Mouse (Mus musculus): ENCODE measurements around the gene Gss. TPM values are rescaled to one million over a fixed set of nuclear protein-coding genes. Genes with fewer than 3 reads are reported as not detected.

Gss gene
- total RNA-seq, 2 experiments from 2014 or later: 41.4 to 67.5 TPM

GRCm38 (mm10) chr2:155518531-155519270 is 73.9 kb downstream of the Gss start:
- DNase-seq (ENCODE audit: low spot score in 2 of 2): no peak

- DNase-seq (ENCODE audit: low spot score in 2 of 2): peak; percentile 97
Measured at GRCm38 (mm10) chr2:155517455-155518423, 74.9 kb downstream of the Gss start, which contains the start of the genes Acss2 and Ggt7. TSS of gene Acss2 (plus strand) at chr2:155517948. TSS of gene Ggt7 (minus strand) at chr2:155518237.

DNA sequence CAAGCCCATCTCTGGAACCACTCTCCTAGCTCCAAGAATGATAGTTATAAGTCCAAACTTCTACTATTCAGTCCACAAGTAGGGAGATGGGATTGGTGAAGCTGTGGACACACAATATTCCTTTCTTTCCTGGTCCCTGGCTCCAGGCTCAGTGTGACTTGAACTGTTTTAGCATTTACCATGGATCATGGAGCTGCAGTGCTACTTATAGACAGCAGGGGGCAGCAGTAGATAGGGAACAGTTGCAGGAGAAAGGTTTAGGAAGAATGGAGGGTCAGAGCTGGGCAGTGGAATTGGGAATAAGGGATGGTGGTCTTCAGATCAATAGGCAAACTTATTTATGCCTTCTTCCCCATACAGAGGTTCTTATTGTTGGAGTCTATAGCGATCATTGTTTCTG is 76.7 kb downstream of the Gss start:
- DNase-seq (ENCODE audit: low spot score in 2 of 2): peak; percentile 60 to 64

DNA sequence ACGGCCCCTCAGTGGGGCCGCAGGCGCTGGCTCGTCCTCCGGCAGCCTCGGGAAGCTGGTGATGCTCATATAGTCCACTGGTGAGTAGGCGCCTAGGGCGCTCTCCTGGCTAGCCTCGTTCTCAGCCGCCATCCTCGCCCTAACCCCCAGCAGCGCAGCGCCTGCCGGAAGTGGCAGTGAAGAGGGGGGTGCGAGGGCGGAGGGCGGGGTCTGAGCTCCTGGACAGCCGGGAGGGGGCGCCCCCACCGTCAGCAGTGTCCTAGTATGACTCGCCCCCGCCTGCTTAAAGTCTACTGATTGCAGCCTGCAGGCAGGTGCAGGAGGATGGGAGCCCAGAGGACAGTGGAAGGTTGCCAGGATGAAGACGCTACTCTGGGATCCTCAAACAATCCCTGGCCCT is 77.9 kb downstream of the Gss start:
- DNase-seq (ENCODE audit: low spot score in 2 of 2): peak; percentile 54 to 68

GRCm38 (mm10) chr2:155513543-155513942 is 79.1 kb downstream of the Gss start:
- DNase-seq (ENCODE audit: low spot score in 2 of 2): no peak

Small RNAs within 50 kb of the gene (microRNA-seq; reads per million reads assigned to microRNA genes)
- gene Mir499 (ENCODE audit: borderline number of aligned reads in 2 of 2): 18.4 to 199 reads per million in 2 experiments

Other genes starting within 250 kb of the Gss start
- 10 to 100 TPM; 29.9 to 33.4 TPM for gene Pigu, start 235.4 kb downstream of the Gss start, total RNA-seq (2021)
- gene Trp53inp2, start 211.8 kb downstream of the Gss start, total RNA-seq (2021): 100 to 1,000 TPM; 293 to 384 TPM
- gene Ncoa6, start 118.9 kb downstream of the Gss start, total RNA-seq (2021): 10 to 100 TPM; 33.3 to 39.4 TPM
- gene Acss2, start 74.9 kb downstream of the Gss start, total RNA-seq (2021): 100 to 1,000 TPM in 1 of 2 experiments, 10 to 100 TPM in 1; 83.3 to 368 TPM
- 1 to 10 TPM; 3.0 to 4.7 TPM for gene Ggt7, start 74.6 kb downstream of the Gss start, total RNA-seq (2021)
- under 1 TPM; 0.17 to 0.45 TPM for gene Myh7b, start 18.4 kb upstream of the Gss start, total RNA-seq (2021)
- 100 to 1,000 TPM; 123 to 144 TPM for gene Trpc4ap, start 99.6 kb upstream of the Gss start, total RNA-seq (2021)
- gene Edem2, start 136.7 kb upstream of the Gss start, total RNA-seq (2021): 10 to 100 TPM; 36.9 to 46.2 TPM
- not detected for gene Gm17581, start 143.1 kb upstream of the Gss start, total RNA-seq (2021)
- gene Procr, start 158.3 kb upstream of the Gss start, total RNA-seq (2021): 100 to 1,000 TPM in 1 of 2 experiments, 10 to 100 TPM in 1; 44.9 to 104 TPM
- gene Mmp24, start 182.5 kb upstream of the Gss start, total RNA-seq (2021): 1 to 10 TPM; 1.2 to 2.3 TPM
- 100 to 1,000 TPM; 171 to 240 TPM for gene BC029722, start 226.6 kb upstream of the Gss start, total RNA-seq (2021)
- gene Eif6, start 234.1 kb upstream of the Gss start, total RNA-seq (2021): 100 to 1,000 TPM; 131 to 138 TPM
- gene Fam83c, start 242.0 kb upstream of the Gss start, total RNA-seq (2021): not detected